In the genomic region with DNA sequence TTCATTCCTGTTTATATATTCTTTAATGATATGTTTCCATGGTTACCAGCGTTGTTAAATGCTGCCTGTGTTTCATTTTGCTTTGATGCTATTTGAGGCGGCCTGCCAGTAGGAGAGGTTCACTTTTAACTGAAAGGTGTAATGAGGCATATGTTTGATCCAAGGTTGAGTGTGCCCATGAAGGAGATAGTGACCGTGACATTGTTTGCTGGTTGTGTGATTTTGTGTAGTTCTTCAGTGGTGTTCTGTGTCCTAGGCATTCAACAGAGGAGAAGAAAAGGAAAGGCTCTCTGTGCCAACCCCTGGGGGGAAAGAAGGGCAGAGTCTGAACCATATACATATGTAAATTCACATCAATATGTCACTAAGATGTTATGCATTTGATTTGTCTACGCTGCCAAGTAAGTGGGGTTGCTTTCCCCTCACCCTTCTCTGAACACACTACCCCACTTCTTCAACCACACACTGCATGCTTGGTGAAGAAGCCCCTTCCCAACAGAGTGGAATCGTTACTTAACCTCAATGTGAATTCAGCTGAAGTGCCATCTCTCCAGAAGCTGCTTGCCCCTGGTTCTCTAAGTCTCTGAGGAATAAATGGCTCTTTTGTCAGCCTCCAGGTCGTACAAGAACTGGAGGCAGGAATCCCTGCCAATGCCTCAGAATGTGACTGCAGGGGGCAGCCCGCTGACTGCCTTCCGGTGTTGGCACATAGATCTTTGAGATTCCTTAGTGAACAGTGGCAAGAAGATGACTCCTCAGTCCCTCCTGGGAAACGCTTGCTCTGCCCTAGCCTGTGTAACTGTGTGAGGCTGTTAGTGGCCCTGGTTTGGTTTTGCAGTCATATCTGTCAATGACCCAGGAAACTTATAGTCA, we compare ENCODE assay signal across 15 mouse cellular contexts.
A peak's percentile ranks its signal among the peaks of the same experiment; 100 is the strongest.
DNase-seq lines count a peak whose midpoint lies in the region; ATAC-seq and TF ChIP-seq lines count a peak whose summit lies in the region.
"Had no signal": no experiment of that assay in that cellular context is flagged by ENCODE, and none has a peak within 500 bp of the region (broad histone marks: within the 10 kb centered on the region; RNA-seq: fewer than 3 reads in every experiment).

No protein-coding gene starts in this region.

- 12% methylated on average over 9 of the region's 9 CpGs for WGBS in forebrain, embryonic 16.5 days
- 25% methylated on average over 9 of the region's 9 CpGs for WGBS in midbrain, embryonic 14.5 days

- H3K9ac ChIP-seq in forebrain, embryonic 16.5 days (replicated peaks; ENCODE audit: low read depth, low read length): no peak overlapping the region
- H3K9ac ChIP-seq in midbrain, embryonic 14.5 days (replicated peaks; ENCODE audit: low read length): no peak overlapping the region
- H3K9ac ChIP-seq: heart, embryonic 15.5 days; limb, embryonic 13.5 days; liver, postnatal 0 days; stomach, embryonic 15.5 days had no signal

- no peak for TF ChIP-seq POLR2A in brain, embryonic 14.5 days (IDR thresholded peaks at IDR 0.05; ENCODE audit: borderline replicate concordance, extremely low read depth, insufficient read depth, insufficient read length, poor library complexity, severe bottlenecking)

- no peak overlapping the region for H3K4me2 ChIP-seq in forebrain, embryonic 16.5 days (ENCODE audit: low read length)
- no peak overlapping the region for H3K4me2 ChIP-seq in midbrain, embryonic 14.5 days (ENCODE audit: low read length)
- H3K4me2 ChIP-seq: heart, embryonic 15.5 days; limb, embryonic 13.5 days; stomach, embryonic 15.5 days had no signal

- TF ChIP-seq CTCF in brain, embryonic 14.5 days (IDR thresholded peaks at IDR 0.05; ENCODE audit: borderline replicate concordance, extremely low read depth, insufficient read depth, insufficient read length): no peak

- peak; percentile 89 for ATAC-seq in forebrain, embryonic 16.5 days
- peak; percentile 66 for ATAC-seq in midbrain, embryonic 14.5 days (ENCODE audit: low FRiP score, low TSS enrichment)
- ATAC-seq: liver, postnatal 0 days had no signal

- peak overlapping the region; percentile 79 for H3K27ac ChIP-seq in forebrain, embryonic 16.5 days (ENCODE audit: low read length)
- peak overlapping the region; percentile 47 for H3K27ac ChIP-seq in midbrain, embryonic 14.5 days (replicated peaks; ENCODE audit: low read depth, low read length)
- H3K27ac ChIP-seq: heart, embryonic 15.5 days; limb, embryonic 13.5 days; stomach, embryonic 15.5 days had no signal

- no peak overlapping the region for H3K4me3 ChIP-seq in forebrain, embryonic 16.5 days (replicated peaks; ENCODE audit: low read length)
- no peak overlapping the region for H3K4me3 ChIP-seq in midbrain, embryonic 14.5 days (replicated peaks; ENCODE audit: low read depth, low read length)
- H3K4me3 ChIP-seq: heart, embryonic 15.5 days; limb, embryonic 13.5 days; stomach, embryonic 15.5 days had no signal

- peaks cover 12% of the 10 kb centered on the region for H3K4me1 ChIP-seq in forebrain, embryonic 16.5 days (replicated peaks; ENCODE audit: control insufficient read depth, insufficient read depth, low read length)
- no peaks in the 10 kb centered on the region for H3K4me1 ChIP-seq in midbrain, embryonic 14.5 days (ENCODE audit: control insufficient read depth, insufficient read depth, low read length)
- H3K4me1 ChIP-seq: heart, embryonic 15.5 days; limb, embryonic 13.5 days; stomach, embryonic 15.5 days had no signal

- DNase-seq in cerebellum, adult 9-10 months: peak; percentile 8
- no peak for DNase-seq in cerebellum, adult 18-20 months
- peak; percentile 80 for DNase-seq in brain, embryonic 14.5 days (ENCODE audit: low read depth)
- peak; percentile 59 for DNase-seq in midbrain, embryonic 14.5 days
- DNase-seq in kidney, adult 8-10 months: no peak
- DNase-seq in gastrocnemius, adult 18-20 months (ENCODE audit: low spot score): no peak
- no peak for DNase-seq in right cerebral cortex, postnatal 36 days (ENCODE audit: low spot score in 2 of 2)
- DNase-seq: kidney, postnatal 25 days; layer of hippocampus, postnatal 36 days; liver, postnatal 0 days; thymus, postnatal 4 days had no signal

- H3K9me3 ChIP-seq in forebrain, embryonic 16.5 days (ENCODE audit: control insufficient read depth, low read length): no peaks in the 10 kb centered on the region
- no peaks in the 10 kb centered on the region for H3K9me3 ChIP-seq in midbrain, embryonic 14.5 days (ENCODE audit: control insufficient read depth, low read length)
- H3K9me3 ChIP-seq: heart, embryonic 15.5 days; limb, embryonic 13.5 days; stomach, embryonic 15.5 days had no signal

- no peaks in the 10 kb centered on the region for H3K27me3 ChIP-seq in forebrain, embryonic 16.5 days (replicated peaks; ENCODE audit: control insufficient read depth, insufficient read depth, low read length)
- H3K27me3 ChIP-seq in midbrain, embryonic 14.5 days (ENCODE audit: control insufficient read depth, insufficient read depth, low read length): no peaks in the 10 kb centered on the region
- H3K27me3 ChIP-seq: heart, embryonic 15.5 days; limb, embryonic 13.5 days; stomach, embryonic 15.5 days had no signal

- no peaks in the 10 kb centered on the region for H3K36me3 ChIP-seq in forebrain, embryonic 16.5 days (ENCODE audit: control insufficient read depth, insufficient read depth)
- H3K36me3 ChIP-seq in midbrain, embryonic 14.5 days (ENCODE audit: control insufficient read depth, insufficient read depth, low read length): no peaks in the 10 kb centered on the region
- H3K36me3 ChIP-seq: heart, embryonic 15.5 days; limb, embryonic 13.5 days; stomach, embryonic 15.5 days had no signal

Comparison
In these comparisons a context has a peak if more than half of its experiments do, and no peak if none do; other contexts are left out.
1. DNase-seq: peak in cerebellum, adult 9-10 months (single experiment), brain, embryonic 14.5 days (single experiment) and midbrain, embryonic 14.5 days (single experiment); none in cerebellum, adult 18-20 months (0 of 2), kidney, adult 8-10 months (0 of 2), gastrocnemius, adult 18-20 months (single experiment) and right cerebral cortex, postnatal 36 days (0 of 2).